ENCODE assay signal across 26 mouse cellular contexts in genomic region chr17:42580196-42580595, GRCm38 (mm10). TPM values are rescaled to one million over a fixed set of nuclear protein-coding genes. Genes with fewer than 3 reads are reported as not detected.
DNase-seq lines count a peak whose midpoint lies in the region; ATAC-seq and TF ChIP-seq lines count a peak whose summit lies in the region.
"Had no signal": no experiment of that assay in that cellular context is flagged by ENCODE, and none has a peak within 500 bp of the region (broad histone marks: within the 10 kb centered on the region; RNA-seq: fewer than 3 reads in every experiment).

No protein-coding gene starts in this region.

- no peak overlapping the region for H3K4me2 ChIP-seq in kidney, postnatal 0 days (ENCODE audit: low read length)
- H3K4me2 ChIP-seq in heart, embryonic 11.5 days, result no peak overlapping the region
- H3K4me2 ChIP-seq: embryonic facial prominence, embryonic 13.5 days; forebrain, embryonic 12.5 days had no signal

- ATAC-seq in kidney, postnatal 0 days (replicated peaks; ENCODE audit: low FRiP score, low read depth), result no peak
- ATAC-seq in heart, embryonic 11.5 days (replicated peaks; ENCODE audit: insufficient number of reproducible peaks, low FRiP score, low TSS enrichment), result no peak
- ATAC-seq: activated CD4-positive, CD25-positive, alpha-beta regulatory T cell, adult 4 months; CD4-positive, CD25-positive, alpha-beta regulatory T cell, adult 4 months; forebrain, embryonic 14.5 days; forebrain, embryonic 16.5 days had no signal

- WGBS in kidney, postnatal 0 days, result 56% methylated on average over 3 of the region's 3 CpGs
- WGBS in heart, embryonic 11.5 days (ENCODE audit: insufficient replicate concordance), result 72% methylated on average over 3 of the region's 3 CpGs

- TF ChIP-seq POLR2A in embryonic fibroblast, embryonic 13.5 days (IDR thresholded peaks at IDR 0.05; ENCODE audit: low read depth, low read length), result no peak

- DNase-seq in kidney, postnatal 0 days (ENCODE audit: low spot score), result peak; percentile 55
- DNase-seq in kidney, adult 8-10 months, result no peak
- DNase-seq in 3T3-L1 (ENCODE audit: low read depth, low spot score) (peak; percentile 86), NIH3T3 (ENCODE audit: low read depth) (peak; percentile 45)
- DNase-seq in urinary bladder, adult 18-20 months (ENCODE audit: low spot score in 2 of 2), result no peak
- no peak for DNase-seq in heart, adult 11 months
- DNase-seq: adrenal gland, adult 8-10 months; adrenal gland, postnatal 14 days; adrenal gland, postnatal 36 days; B cell, adult 2 months; cerebellum, adult 11-12 months; cerebellum, adult 2 months; cerebellum, adult 9-10 months had no signal

- H3K9me3 ChIP-seq in kidney, postnatal 0 days (replicated peaks; ENCODE audit: low read length), result no peaks in the 10 kb centered on the region
- H3K9me3 ChIP-seq in heart, embryonic 11.5 days (replicated peaks; ENCODE audit: control insufficient read depth, low read length), result no peaks in the 10 kb centered on the region
- H3K9me3 ChIP-seq: embryonic facial prominence, embryonic 13.5 days; forebrain, embryonic 10.5 days; forebrain, embryonic 12.5 days had no signal

- no peak overlapping the region for H3K4me3 ChIP-seq in kidney, postnatal 0 days (replicated peaks; ENCODE audit: low read depth, low read length)
- no peak overlapping the region for H3K4me3 ChIP-seq in embryonic fibroblast, embryonic 13.5 days (ENCODE audit: insufficient read depth, low read length)
- no peak overlapping the region for H3K4me3 ChIP-seq in heart, embryonic 11.5 days (ENCODE audit: low read depth, low read length)
- H3K4me3 ChIP-seq: embryonic facial prominence, embryonic 13.5 days; erythroblast, embryonic 14.5 days; forebrain, embryonic 10.5 days; forebrain, embryonic 12.5 days had no signal

- H3K36me3 ChIP-seq in kidney, postnatal 0 days (ENCODE audit: insufficient read depth, low read length), result no peaks in the 10 kb centered on the region
- H3K36me3 ChIP-seq in heart, embryonic 11.5 days (ENCODE audit: control insufficient read depth, insufficient read depth, low read length), result no peaks in the 10 kb centered on the region
- H3K36me3 ChIP-seq: embryonic facial prominence, embryonic 13.5 days; forebrain, embryonic 10.5 days; forebrain, embryonic 12.5 days; G1E had no signal

- H3K9ac ChIP-seq in kidney, postnatal 0 days (ENCODE audit: low read depth, low read length), result no peak overlapping the region
- H3K9ac ChIP-seq in heart, embryonic 11.5 days (ENCODE audit: low read depth, low read length), result no peak overlapping the region
- H3K9ac ChIP-seq: embryonic facial prominence, embryonic 13.5 days; forebrain, embryonic 12.5 days had no signal

- no peak overlapping the region for H3K27ac ChIP-seq in kidney, postnatal 0 days
- peak overlapping the region; percentile 98 for H3K27ac ChIP-seq in embryonic fibroblast, embryonic 13.5 days (ENCODE audit: insufficient read depth, low read length)
- no peak overlapping the region for H3K27ac ChIP-seq in heart, embryonic 11.5 days (ENCODE audit: low read depth, low read length)
- H3K27ac ChIP-seq: embryonic facial prominence, embryonic 13.5 days; forebrain, embryonic 10.5 days; forebrain, embryonic 12.5 days had no signal

- H3K27me3 ChIP-seq in kidney, postnatal 0 days (ENCODE audit: insufficient read depth, low read length), result no peaks in the 10 kb centered on the region
- H3K27me3 ChIP-seq in heart, embryonic 11.5 days (ENCODE audit: control insufficient read depth, insufficient read depth, low read length), result no peaks in the 10 kb centered on the region
- H3K27me3 ChIP-seq: CH12.LX; embryonic facial prominence, embryonic 13.5 days; forebrain, embryonic 12.5 days had no signal

- TF ChIP-seq CTCF in kidney, postnatal 0 days (IDR thresholded peaks at IDR 0.05; ENCODE audit: low read depth), result no peak
- TF ChIP-seq CTCF in embryonic fibroblast, embryonic 13.5 days (IDR thresholded peaks at IDR 0.05; ENCODE audit: borderline replicate concordance, insufficient read depth, low read length), result no peak

- H3K4me1 ChIP-seq in kidney, postnatal 0 days (replicated peaks; ENCODE audit: insufficient read depth, low read length), result peaks cover 6% of the 10 kb centered on the region; the same call in 1 of the 2 replicates
- H3K4me1 ChIP-seq in embryonic fibroblast, embryonic 13.5 days (ENCODE audit: control insufficient read depth, insufficient read depth, low read length), result peaks cover 18% of the 10 kb centered on the region
- no peaks in the 10 kb centered on the region for H3K4me1 ChIP-seq in heart, embryonic 11.5 days (ENCODE audit: control insufficient read depth, insufficient read depth, low read length)

RNA-seq across cellular contexts. Expression of gene Opn5, which starts 31.0 kb away (rescaled TPM):
- 0.08 and 0.14 TPM in 2 replicates for polyA plus RNA-seq in kidney, postnatal 0 days (2015; fragmentation: Nextera tagmentation; extraction: Ambion mirVana)
- polyA plus RNA-seq in embryonic fibroblast, embryonic 13.5 days (2011; ENCODE audit: insufficient read length, low read depth, missing spikeins), result not detected in 2 replicates
- not detected in 2 replicates for polyA plus RNA-seq in heart, embryonic 11.5 days (2014; fragmentation: Nextera tagmentation; extraction: Ambion mirVana)
- polyA plus RNA-seq: activated CD4-positive, CD25-positive, alpha-beta regulatory T cell, adult 4 months; CD4-positive, CD25-positive, alpha-beta regulatory T cell, adult 4 months; embryonic facial prominence, embryonic 11.5 days; embryonic facial prominence, embryonic 13.5 days; erythroblast, embryonic 14.5 days; forebrain, embryonic 10.5 days; forebrain, embryonic 12.5 days; forebrain, embryonic 14.5 days; G1E had no signal

Comparison
In these comparisons a context has a peak if more than half of its experiments do, and no peak if none do; other contexts are left out.
1. DNase-seq: peak in kidney, postnatal 0 days (single experiment), 3T3-L1 (single experiment) and NIH3T3 (single experiment); none in kidney, adult 8-10 months (0 of 2), urinary bladder, adult 18-20 months (0 of 2) and heart, adult 11 months (single experiment).